Mouse (Mus musculus) left cerebral cortex, adult 8-10 months (tissue): ENCODE measurements around the gene Clns1a. TPM values are rescaled to one million over a fixed set of nuclear protein-coding genes. Genes with fewer than 3 reads are reported as not detected.
A peak's percentile ranks its signal among the peaks of the same experiment; 100 is the strongest.

Source experiments
- DNase-seq, 2 experiments: peaks; one replicate each; pipeline ENCODE4 v3.0.0; 2022; ENCODE audit warnings: low spot score in 2 of 2
- total RNA-seq, 4 experiments: library from RNA; stranded (reverse); gene quantifications; 2 replicates each; pipeline ENCODE4 v1.2.4; 2022

The Clns1a gene
- total RNA-seq, 4 experiments from 2014 or later, result 74.0 to 85.4 (median 80.9) TPM

DNA sequence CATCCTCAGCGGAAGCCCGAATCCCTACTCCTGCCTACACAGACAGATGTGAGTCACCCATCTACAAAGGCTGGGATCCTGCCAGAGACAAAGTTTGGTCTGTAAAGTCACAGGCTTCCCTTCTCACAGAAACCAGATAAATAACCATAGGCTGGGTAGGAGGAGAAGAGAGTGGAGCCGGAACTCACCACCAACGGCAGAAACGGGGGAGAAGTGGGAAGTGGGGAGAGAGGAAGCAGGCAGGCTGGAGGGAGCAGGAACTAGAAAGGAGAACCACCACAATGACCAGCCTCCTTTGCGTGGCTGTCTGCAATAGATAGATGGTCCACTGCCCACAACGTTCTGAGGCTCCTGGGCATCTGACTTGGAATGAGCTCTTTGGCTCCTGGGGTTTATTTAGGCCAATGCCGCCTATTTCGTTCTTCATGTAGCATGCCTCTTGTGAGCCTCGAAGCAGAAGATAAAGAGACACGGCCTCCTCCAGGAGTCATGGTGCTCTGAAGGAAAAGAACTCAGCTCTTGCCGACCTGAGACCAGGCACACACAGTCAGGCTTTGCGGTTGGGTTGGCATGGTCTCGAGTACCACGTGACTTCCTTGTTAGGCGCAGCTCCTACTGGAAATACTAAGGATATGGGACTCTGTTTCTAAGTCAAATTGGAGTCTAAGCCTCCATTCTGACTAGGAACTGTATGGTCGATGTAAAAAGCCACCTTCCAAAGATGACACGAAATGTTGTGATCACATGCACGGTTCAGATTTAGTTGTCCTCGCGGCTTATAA lies 68.9 kb downstream of the Clns1a start:
- DNase-seq, result peak in 1 of 2 experiments; percentile 84

DNA sequence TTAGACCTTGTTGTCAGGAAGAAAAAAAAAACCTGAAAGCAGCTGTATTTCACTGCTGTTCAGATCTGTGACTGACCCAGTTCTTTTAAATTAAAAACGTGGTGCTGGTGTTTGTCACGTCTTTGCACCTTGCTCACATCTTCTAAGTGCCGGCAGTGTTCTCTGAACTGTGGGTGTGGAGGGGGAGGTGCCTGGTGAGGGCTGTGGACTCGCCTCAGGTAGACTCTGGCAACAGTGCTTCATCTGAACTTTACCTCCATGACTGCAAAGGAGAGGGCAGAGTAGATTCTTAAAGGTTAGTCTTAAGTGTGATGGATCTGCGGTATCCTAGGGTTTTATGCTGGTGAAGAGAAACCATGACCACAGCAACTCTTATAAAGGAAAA lies 69.5 kb downstream of the Clns1a start:
- DNase-seq, result no peak

GRCm38 (mm10) chr7:97766406-97767166 lies 70.2 kb downstream of the Clns1a start:
- no peak for DNase-seq

DNA sequence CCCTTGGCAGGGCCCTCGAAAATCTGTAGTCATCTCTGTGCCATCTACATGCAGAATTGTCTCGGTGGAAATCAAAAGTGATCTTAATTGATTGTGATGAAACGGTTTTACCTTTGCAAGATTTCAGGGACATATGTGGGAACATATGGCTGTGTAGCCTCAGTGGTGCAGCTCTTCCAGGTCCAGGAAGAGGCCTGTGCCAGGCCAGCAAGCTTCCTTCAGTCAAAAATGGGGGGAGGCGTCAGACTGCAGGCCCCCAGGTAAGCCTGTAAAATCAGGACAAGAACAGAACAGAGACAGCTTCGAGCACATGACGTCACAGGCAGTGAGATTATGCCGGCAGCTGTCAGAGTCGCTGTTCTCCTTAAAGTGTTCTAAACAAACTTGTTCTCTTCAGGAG lies 71.4 kb downstream of the Clns1a start:
- no peak for DNase-seq

DNA sequence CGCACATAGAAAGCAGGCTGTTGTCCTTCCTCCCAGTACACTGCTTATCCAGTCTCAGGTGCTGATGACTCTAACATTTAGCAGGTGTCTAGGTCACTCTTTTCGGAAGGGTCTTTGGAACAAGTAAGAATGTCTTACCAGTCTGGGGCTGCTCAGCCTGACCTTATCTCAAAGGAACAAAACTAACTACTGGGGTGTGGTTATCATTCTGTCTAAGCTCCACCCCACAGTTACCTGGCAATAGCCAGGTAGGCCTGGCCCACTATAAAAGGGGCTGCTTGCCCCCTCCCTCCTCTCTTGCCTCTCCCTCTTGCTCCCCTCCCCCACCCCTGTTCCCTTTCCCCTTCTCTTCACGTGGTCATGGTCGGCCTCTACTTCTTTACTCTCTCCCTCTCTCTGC lies 72.6 kb downstream of the Clns1a start:
- no peak for DNase-seq

Other genes starting within 250 kb of the Clns1a start
- 1 to 10 TPM; 4.3 to 4.5 (median 4.4) TPM for gene Kctd14, start 245.3 kb upstream of the Clns1a start, total RNA-seq
- 10 to 100 TPM; 26.8 to 41.5 (median 33.1) TPM for gene Ints4, start 215.7 kb upstream of the Clns1a start, total RNA-seq
- 10 to 100 TPM; 34.5 to 41.7 (median 36.6) TPM for gene Aamdc, start 117.1 kb upstream of the Clns1a start, total RNA-seq
- gene Rsf1, start 116.7 kb upstream of the Clns1a start, total RNA-seq, result 10 to 100 TPM; 42.3 to 50.3 (median 43.6) TPM
- gene Aqp11, start 41.7 kb downstream of the Clns1a start, total RNA-seq, result 10 to 100 TPM; 20.7 to 24.7 (median 22.6) TPM
- gene Pak1, start 91.9 kb downstream of the Clns1a start, total RNA-seq, result 100 to 1,000 TPM; 373 to 389 (median 377) TPM
- gene Gdpd4, start 223.3 kb downstream of the Clns1a start, total RNA-seq, result under 1 TPM in 2 of 4 experiments, not detected in 2; 0.11 to 0.32 TPM